Mouse (Mus musculus) forebrain, postnatal 0 days (tissue): ENCODE results near the gene Eml1. TPM values are rescaled to one million over a fixed set of nuclear protein-coding genes. Genes with fewer than 3 reads are reported as not detected.
A peak's percentile ranks its signal among the peaks of the same experiment; 100 is the strongest.

ENCODE experiments used
- ATAC-seq: fragments of 200-750 bp; cut with Nextera tagmentation; 2 replicates; pipeline ENCODE4 v1.8.0; 2017; ENCODE audit warnings: mild to moderate bottlenecking, moderate library complexity
- DNase-seq: peaks from one replicate; pipeline ENCODE4 v3.0.0-alpha.2; 2015
- H3K27ac ChIP-seq: fragments of 300-500 bp; sonication (generic); 2 replicates; pipeline ENCODE4 v1.5.1; 2014; ENCODE audit warnings: low read depth, mild to moderate bottlenecking, antibody characterized with exemption, low read length, moderate library complexity, mixed read lengths
- H3K27me3 ChIP-seq: fragments of 300-500 bp; sonication (generic); 2 replicates; pipeline ENCODE4 v1.6.1; 2014; ENCODE audit warnings: mild to moderate bottlenecking, low read length, mixed read lengths; ENCODE audit not compliant: insufficient read depth
- H3K36me3 ChIP-seq: fragments of 300-500 bp; sonication (generic); 2 replicates; pipeline ENCODE4 v1.6.1; 2014; ENCODE audit warnings: mild to moderate bottlenecking, moderate library complexity; ENCODE audit not compliant: insufficient read depth
- H3K4me1 ChIP-seq: fragments of 300-500 bp; sonication (generic); 2 replicates; pipeline ENCODE4 v1.6.1; 2014; ENCODE audit warnings: antibody characterized with exemption; ENCODE audit not compliant: insufficient read depth
- H3K4me2 ChIP-seq: fragments of 300-500 bp; sonication (generic); 2 replicates; pipeline ENCODE4 v1.6.1; 2014; ENCODE audit warnings: low read depth, mild to moderate bottlenecking, moderate library complexity
- H3K4me3 ChIP-seq: fragments of 300-500 bp; sonication (generic); 2 replicates; pipeline ENCODE4 v1.5.1; 2014; ENCODE audit warnings: low read depth, low read length, mixed read lengths
- H3K9ac ChIP-seq: fragments of 300-500 bp; sonication (generic); 2 replicates; pipeline ENCODE4 v1.6.1; 2014; ENCODE audit warnings: mild to moderate bottlenecking
- H3K9me3 ChIP-seq: fragments of 300-500 bp; sonication (generic); 2 replicates; pipeline ENCODE4 v1.6.1; 2016; ENCODE audit warnings: low read length
- CTCF ChIP-seq: sonication (generic); IDR thresholded peaks from 2 replicates; pipeline ENCODE4 v1.5.1; 2016; ENCODE audit warnings: antibody characterized with exemption, control low read depth, low read depth
- WGBS: fragments of 180-500 bp; shearing (Covaris S2); extraction: QIAGEN DNeasy Blood & Tissue Kit; methylation state at CpG from one replicate; pipeline ENCODE4 v1.1.7; 2014; 5-methylcytosine and 5-hydroxymethylcytosine counted together
- polyA plus RNA-seq: library from polyadenylated mRNA; unstranded; fragments of >200 nt; fragmentation: Nextera tagmentation; extraction: Ambion mirVana; gene quantifications from 2 replicates; pipeline ENCODE4 v1.2.1, GENCODE M21; 2015
- total RNA-seq: library from RNA; depleted of rRNA; stranded (reverse); fragments of >200 nt; gene quantifications from 2 replicates; pipeline ENCODE4 v1.2.3, GENCODE M21; 2014

Eml1 gene
- total and polyA plus RNA-seq, 2 experiments from 2014 or later = 43.5 to 69.1 TPM

GRCm38 (mm10) chr12:108372241-108372640, 1.5 kb downstream of the Eml1 start:
- no peaks in the 10 kb centered on the region for H3K27me3 ChIP-seq
- H3K36me3 ChIP-seq = no peaks in the 10 kb centered on the region
- no peak overlapping the region for H3K4me3 ChIP-seq
- no peak overlapping the region for H3K9ac ChIP-seq
- 59% methylated on average over 17 of the region's 17 CpGs for WGBS
- DNase-seq (no peak), ATAC-seq (no peak)
- H3K4me2 ChIP-seq = no peak overlapping the region
- H3K27ac ChIP-seq = no peak overlapping the region
- TF ChIP-seq CTCF = no peak
- H3K9me3 ChIP-seq = no peaks in the 10 kb centered on the region
- no peaks in the 10 kb centered on the region for H3K4me1 ChIP-seq

GRCm38 (mm10) chr12:108373611-108374010, 2.9 kb downstream of the Eml1 start:
- no peak for ATAC-seq
- no peak for TF ChIP-seq CTCF
- Histone ChIP-seq H3K9me3 (no peaks in the 10 kb centered on the region), H3K27ac (no peak overlapping the region), H3K27me3 (no peaks in the 10 kb centered on the region), H3K36me3 (no peaks in the 10 kb centered on the region), H3K9ac (no peak overlapping the region), H3K4me3 (no peak overlapping the region), H3K4me2 (no peak overlapping the region), H3K4me1 (peaks cover 4% of the 10 kb centered on the region)
- 87% methylated on average over 9 of the region's 9 CpGs for WGBS
- no peak for DNase-seq

- no peak overlapping the region for H3K4me2 ChIP-seq
- DNase-seq (no peak), ATAC-seq (no peak)
- H3K27me3 ChIP-seq = no peaks in the 10 kb centered on the region
- no peak overlapping the region for H3K9ac ChIP-seq
- H3K36me3 ChIP-seq = no peaks in the 10 kb centered on the region
- WGBS = 87% methylated on average over 8 of the region's 8 CpGs
- no peak overlapping the region for H3K27ac ChIP-seq
- no peak overlapping the region for H3K4me3 ChIP-seq
- no peaks in the 10 kb centered on the region for H3K9me3 ChIP-seq
- peaks cover 4% of the 10 kb centered on the region for H3K4me1 ChIP-seq
- no peak for TF ChIP-seq CTCF
Measured at GRCm38 (mm10) chr12:108374689-108375088, 3.9 kb downstream of the Eml1 start.

DNA sequence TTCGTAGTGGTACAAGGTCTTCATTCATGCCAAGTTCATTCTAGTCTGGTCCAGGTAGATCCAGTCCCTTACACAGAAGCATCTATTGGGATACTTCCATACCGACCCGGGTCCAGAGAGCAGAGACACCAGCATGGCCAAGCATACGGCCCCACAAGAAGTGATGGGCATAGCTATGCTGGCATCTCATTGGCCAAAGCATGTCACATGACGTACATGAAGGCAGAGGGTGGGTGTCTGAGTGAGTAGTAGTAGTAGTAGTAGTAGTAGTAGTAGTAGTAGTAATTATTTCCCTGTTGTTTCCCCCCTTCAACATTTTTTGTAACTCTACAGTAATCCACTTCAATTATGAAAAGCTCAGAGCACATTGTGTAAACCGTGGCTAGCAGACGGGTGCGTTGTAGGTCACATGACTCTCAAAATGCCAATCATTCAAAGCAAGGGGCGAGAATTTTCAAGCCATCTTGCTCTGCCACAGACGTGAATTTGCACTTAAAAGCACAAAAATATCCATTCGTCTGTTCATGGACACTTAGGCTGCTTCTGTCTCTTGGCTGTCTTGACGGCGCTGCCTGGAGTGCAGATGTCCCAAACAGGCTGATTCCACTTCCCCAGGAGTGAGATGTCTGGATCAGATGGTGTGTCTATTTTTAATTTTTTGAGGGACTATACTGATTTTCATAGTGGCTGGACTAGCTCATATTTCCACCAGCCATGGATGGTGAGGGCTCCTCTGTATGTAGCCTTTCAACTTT, 7.8 kb downstream of the Eml1 start:
- Histone ChIP-seq H3K4me2 (no peak overlapping the region), H3K4me3 (no peak overlapping the region), H3K27ac (peak overlapping the region; percentile 76), H3K27me3 (no peaks in the 10 kb centered on the region), H3K36me3 (no peaks in the 10 kb centered on the region), H3K4me1 (peaks cover 4% of the 10 kb centered on the region), H3K9ac (no peak overlapping the region), H3K9me3 (no peaks in the 10 kb centered on the region)
- peak; percentile 83 for DNase-seq
- ATAC-seq = peak; percentile 91
- 64% methylated on average over 13 of the region's 13 CpGs for WGBS
- no peak for TF ChIP-seq CTCF

DNA sequence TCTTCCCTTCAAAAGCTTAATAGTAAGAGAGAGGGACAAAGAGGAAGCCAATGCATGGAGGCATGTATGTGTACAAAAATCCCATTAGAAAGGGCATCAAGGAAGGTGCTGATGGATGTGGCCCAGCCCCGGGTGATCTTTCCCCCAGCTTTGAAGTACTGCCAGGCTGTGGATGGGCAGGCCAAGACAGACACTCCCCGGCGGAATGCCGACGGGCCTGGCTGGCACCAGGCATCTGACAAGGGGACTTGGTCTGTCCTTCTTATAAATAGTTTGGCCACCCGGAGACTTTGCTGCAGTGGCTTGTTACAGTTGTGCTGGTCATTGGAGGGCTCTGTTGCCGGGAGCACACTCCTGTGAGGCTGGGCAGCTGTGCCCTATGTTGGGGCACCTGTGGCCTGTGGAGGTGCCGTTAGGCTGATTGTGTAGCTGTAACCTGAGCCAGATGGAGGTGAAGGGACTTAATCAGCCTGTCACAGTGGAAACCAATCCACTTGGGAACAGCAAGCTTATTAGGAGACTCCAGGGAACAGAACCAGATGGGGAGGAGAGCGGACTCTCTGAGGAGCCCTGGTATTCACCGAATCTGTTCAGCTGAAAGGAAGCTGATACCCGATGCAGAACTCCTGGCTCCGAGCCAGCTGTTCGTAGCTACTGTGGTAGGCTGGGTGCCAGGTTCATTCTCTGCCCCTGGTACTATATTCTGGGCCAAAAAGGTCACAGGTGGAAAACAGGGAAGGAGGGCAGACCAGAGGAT, 15.9 kb downstream of the Eml1 start:
- no peak overlapping the region for H3K4me2 ChIP-seq

DNA sequence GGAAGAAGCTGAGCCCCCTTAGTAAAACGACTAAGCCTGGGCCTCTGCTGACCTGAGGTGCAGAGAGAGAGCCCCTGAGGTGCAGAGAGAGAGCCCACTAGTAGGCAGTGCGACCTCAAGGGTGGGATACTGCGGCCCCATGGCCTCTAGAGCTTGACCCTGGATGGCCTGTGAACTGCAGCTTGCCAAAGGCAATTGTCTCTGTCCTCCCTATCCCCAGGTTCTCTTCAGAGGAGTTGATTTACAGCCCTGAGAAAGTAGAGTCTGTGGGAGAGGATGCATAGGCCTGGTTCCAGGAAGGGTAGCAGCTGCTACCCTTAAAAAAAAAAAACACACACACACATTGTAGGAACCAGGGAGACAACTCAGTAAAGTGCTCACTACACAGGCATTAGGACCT, 19.0 kb downstream of the Eml1 start:
- Histone ChIP-seq H3K4me3 (no peak overlapping the region), H3K4me1 (no peaks in the 10 kb centered on the region), H3K27me3 (no peaks in the 10 kb centered on the region), H3K27ac (no peak overlapping the region), H3K9me3 (no peaks in the 10 kb centered on the region), H3K36me3 (no peaks in the 10 kb centered on the region), H3K9ac (no peak overlapping the region), H3K4me2 (no peak overlapping the region)
- ATAC-seq = no peak
- WGBS = 60% methylated on average over 3 of the region's 3 CpGs
- no peak for DNase-seq
- no peak for TF ChIP-seq CTCF

More for the DNA sequence above, 15.9 kb downstream of the Eml1 start:
- H3K27ac ChIP-seq = no peak overlapping the region
- no peaks in the 10 kb centered on the region for H3K9me3 ChIP-seq
- peak; percentile 50; the same call in 1 of the 2 replicates for ATAC-seq
- 22% methylated on average over 13 of the region's 13 CpGs for WGBS
- H3K4me1 ChIP-seq = no peaks in the 10 kb centered on the region
- no peaks in the 10 kb centered on the region for H3K27me3 ChIP-seq
- H3K36me3 ChIP-seq = no peaks in the 10 kb centered on the region
- no peak overlapping the region for H3K9ac ChIP-seq
- peak; percentile 67 for DNase-seq
- no peak for TF ChIP-seq CTCF
- no peak overlapping the region for H3K4me3 ChIP-seq
